Mouse (Mus musculus) forebrain, postnatal 0 days (tissue): ENCODE measurements around the gene Focad. TPM values are rescaled to one million over a fixed set of nuclear protein-coding genes. Genes with fewer than 3 reads are reported as not detected.

ENCODE experiments used
- ATAC-seq: fragments of 200-750 bp; cut with Nextera tagmentation; 2 replicates; pipeline ENCODE4 v1.8.0; 2017; ENCODE audit warnings: mild to moderate bottlenecking, moderate library complexity
- DNase-seq: peaks from one replicate; pipeline ENCODE4 v3.0.0-alpha.2; 2015
- H3K27ac ChIP-seq: fragments of 300-500 bp; sonication (generic); 2 replicates; pipeline ENCODE4 v1.5.1; 2014; ENCODE audit warnings: low read depth, mild to moderate bottlenecking, antibody characterized with exemption, low read length, moderate library complexity, mixed read lengths
- H3K27me3 ChIP-seq: fragments of 300-500 bp; sonication (generic); 2 replicates; pipeline ENCODE4 v1.6.1; 2014; ENCODE audit warnings: mild to moderate bottlenecking, low read length, mixed read lengths; ENCODE audit not compliant: insufficient read depth
- H3K36me3 ChIP-seq: fragments of 300-500 bp; sonication (generic); 2 replicates; pipeline ENCODE4 v1.6.1; 2014; ENCODE audit warnings: mild to moderate bottlenecking, moderate library complexity; ENCODE audit not compliant: insufficient read depth
- H3K4me1 ChIP-seq: fragments of 300-500 bp; sonication (generic); 2 replicates; pipeline ENCODE4 v1.6.1; 2014; ENCODE audit warnings: antibody characterized with exemption; ENCODE audit not compliant: insufficient read depth
- H3K4me2 ChIP-seq: fragments of 300-500 bp; sonication (generic); 2 replicates; pipeline ENCODE4 v1.6.1; 2014; ENCODE audit warnings: low read depth, mild to moderate bottlenecking, moderate library complexity
- H3K4me3 ChIP-seq: fragments of 300-500 bp; sonication (generic); 2 replicates; pipeline ENCODE4 v1.5.1; 2014; ENCODE audit warnings: low read depth, low read length, mixed read lengths
- H3K9ac ChIP-seq: fragments of 300-500 bp; sonication (generic); 2 replicates; pipeline ENCODE4 v1.6.1; 2014; ENCODE audit warnings: mild to moderate bottlenecking
- H3K9me3 ChIP-seq: fragments of 300-500 bp; sonication (generic); 2 replicates; pipeline ENCODE4 v1.6.1; 2016; ENCODE audit warnings: low read length
- CTCF ChIP-seq: sonication (generic); IDR thresholded peaks from 2 replicates; pipeline ENCODE4 v1.5.1; 2016; ENCODE audit warnings: antibody characterized with exemption, control low read depth, low read depth
- WGBS: fragments of 180-500 bp; shearing (Covaris S2); extraction: QIAGEN DNeasy Blood & Tissue Kit; methylation state at CpG from one replicate; pipeline ENCODE4 v1.1.7; 2014; 5-methylcytosine and 5-hydroxymethylcytosine counted together
- polyA plus RNA-seq: library from polyadenylated mRNA; unstranded; fragments of >200 nt; fragmentation: Nextera tagmentation; extraction: Ambion mirVana; gene quantifications from 2 replicates; pipeline ENCODE4 v1.2.1, GENCODE M21; 2015
- total RNA-seq: library from RNA; depleted of rRNA; stranded (reverse); fragments of >200 nt; gene quantifications from 2 replicates; pipeline ENCODE4 v1.2.3, GENCODE M21; 2014

Gene Focad
- total and polyA plus RNA-seq, 2 experiments from 2014 or later: 8.9 to 37.6 TPM

DNA sequence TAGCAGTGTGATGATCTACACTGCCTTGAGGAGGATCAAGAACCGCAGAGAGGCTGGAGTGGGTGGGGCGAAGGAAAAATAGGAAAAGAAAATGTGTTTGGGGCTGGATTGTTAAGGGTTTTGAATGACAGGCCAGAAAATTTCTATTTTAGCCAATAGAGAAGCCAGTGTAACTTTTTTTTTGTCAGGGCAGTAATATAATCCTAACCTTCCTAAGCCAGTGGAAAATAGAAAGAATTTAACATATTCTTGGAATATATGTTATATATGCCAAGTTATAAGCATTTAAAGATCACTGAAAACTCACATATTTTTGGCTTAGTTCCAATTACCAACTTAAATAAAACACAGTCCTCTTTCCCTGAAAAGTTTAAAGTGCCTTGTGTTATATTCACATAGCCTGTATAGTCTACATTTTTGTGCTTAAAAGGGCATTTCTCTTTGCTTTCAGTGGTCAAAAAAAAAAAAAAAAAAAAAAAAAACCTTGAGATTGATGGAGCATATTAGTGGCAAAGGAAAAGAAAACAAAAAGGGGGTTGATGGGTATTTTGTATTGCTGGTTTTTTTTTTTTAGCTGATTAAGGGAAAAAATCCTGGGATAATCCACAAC lies 333.3 kb downstream of the Focad start:
- Histone ChIP-seq H3K4me2 (no peak overlapping the region), H3K27ac (no peak overlapping the region), H3K9me3 (no peaks in the 10 kb centered on the region), H3K4me1 (no peaks in the 10 kb centered on the region), H3K4me3 (no peak overlapping the region), H3K36me3 (no peaks in the 10 kb centered on the region), H3K27me3 (no peaks in the 10 kb centered on the region), H3K9ac (no peak overlapping the region)
- ATAC-seq (no peak), DNase-seq (no peak)
- 88% methylated on average over 2 of the region's 2 CpGs for WGBS
- no peak for TF ChIP-seq CTCF

- Histone ChIP-seq H3K9ac (no peak overlapping the region), H3K4me1 (no peaks in the 10 kb centered on the region), H3K9me3 (no peaks in the 10 kb centered on the region), H3K36me3 (no peaks in the 10 kb centered on the region), H3K27ac (no peak overlapping the region), H3K27me3 (no peaks in the 10 kb centered on the region), H3K4me3 (no peak overlapping the region), H3K4me2 (no peak overlapping the region)
- 85% methylated on average over 8 of the region's 8 CpGs for WGBS
- no peak for DNase-seq
- no peak for ATAC-seq
- no peak for TF ChIP-seq CTCF
Measured at GRCm38 (mm10) chr4:88432412-88433024, 338.1 kb downstream of the Focad start.

DNA sequence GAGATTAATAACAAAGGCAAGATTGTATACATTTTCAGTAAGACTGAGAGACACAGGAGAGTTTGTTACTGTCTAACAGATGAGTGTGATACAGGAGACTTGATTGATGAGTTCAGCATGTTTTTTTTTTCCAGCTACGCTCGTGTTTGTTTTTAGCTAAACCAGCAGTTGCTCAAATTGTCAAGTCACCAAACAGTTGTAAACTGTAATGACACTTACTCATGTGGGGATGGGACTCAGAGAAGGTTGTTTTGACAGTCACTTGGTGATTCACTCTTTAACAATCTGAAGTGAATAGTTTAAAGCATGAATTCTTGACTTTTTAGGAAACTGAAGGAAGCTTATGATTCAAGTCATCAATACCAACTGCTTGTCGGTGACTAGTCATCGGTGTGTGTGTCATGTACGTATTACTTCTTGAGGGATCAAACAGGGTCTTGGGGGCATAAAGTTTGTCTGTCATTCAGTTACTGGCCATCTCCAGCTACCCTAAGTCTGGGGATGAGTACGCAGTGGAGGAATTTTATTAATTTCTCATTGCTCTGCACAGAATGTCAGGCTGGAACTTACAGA lies 342.2 kb downstream of the Focad start:
- peak; percentile 19; the same call in 1 of the 2 replicates for ATAC-seq

DNA sequence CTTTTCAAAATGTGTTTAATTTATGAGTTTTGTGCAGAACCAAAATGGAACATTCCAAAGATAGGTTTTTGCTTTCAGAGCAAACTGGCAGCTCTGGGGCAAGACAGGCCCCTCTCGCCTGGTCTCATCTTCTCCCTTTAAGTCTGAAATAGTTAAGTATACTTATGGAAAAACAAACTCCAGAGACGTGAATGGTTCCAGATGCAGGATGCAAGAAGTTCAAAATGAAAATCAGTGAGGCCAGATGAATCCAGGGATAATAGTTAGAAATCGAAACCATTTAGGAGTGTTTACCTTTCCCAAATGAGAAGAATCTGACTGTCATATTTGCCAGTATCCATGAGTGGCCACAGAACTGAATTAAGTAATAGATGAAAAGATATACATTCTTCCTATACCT lies 342.7 kb downstream of the Focad start:
- Histone ChIP-seq H3K36me3 (no peaks in the 10 kb centered on the region), H3K4me3 (no peak overlapping the region), H3K4me1 (no peaks in the 10 kb centered on the region; the same call in 1 of the 2 replicates), H3K9ac (no peak overlapping the region), H3K27me3 (no peaks in the 10 kb centered on the region), H3K27ac (no peak overlapping the region), H3K4me2 (no peak overlapping the region), H3K9me3 (no peaks in the 10 kb centered on the region)
- DNase-seq: no peak
- WGBS: 88% methylated on average over 3 of the region's 3 CpGs
- TF ChIP-seq CTCF: no peak
- ATAC-seq: no peak

More for the DNA sequence above, 342.2 kb downstream of the Focad start:
- TF ChIP-seq CTCF: no peak
- Histone ChIP-seq H3K27ac (no peak overlapping the region), H3K36me3 (no peaks in the 10 kb centered on the region), H3K4me3 (no peak overlapping the region), H3K9me3 (no peaks in the 10 kb centered on the region), H3K9ac (no peak overlapping the region), H3K4me1 (no peaks in the 10 kb centered on the region; the same call in 1 of the 2 replicates), H3K4me2 (no peak overlapping the region), H3K27me3 (no peaks in the 10 kb centered on the region)
- WGBS: 89% methylated on average over 6 of the region's 6 CpGs
- DNase-seq: no peak

- Histone ChIP-seq H3K27me3 (no peaks in the 10 kb centered on the region), H3K36me3 (no peaks in the 10 kb centered on the region), H3K9me3 (no peaks in the 10 kb centered on the region), H3K4me3 (no peak overlapping the region), H3K4me1 (no peaks in the 10 kb centered on the region; the same call in 1 of the 2 replicates), H3K9ac (no peak overlapping the region), H3K4me2 (no peak overlapping the region), H3K27ac (no peak overlapping the region)
- no peak for TF ChIP-seq CTCF
- DNase-seq (no peak), ATAC-seq (no peak)
- WGBS: 40% methylated on average over 2 of the region's 2 CpGs
Measured at GRCm38 (mm10) chr4:88437917-88438316, 343.5 kb downstream of the Focad start.

- WGBS: 6% methylated on average over 14 of the region's 14 CpGs
- Histone ChIP-seq H3K27ac (no peak within 1 kb of the TSS), H3K4me2 (peak within 1 kb of the TSS; percentile 73)
Measured at GRCm38 (mm10) chr4:88438326-88438989, 344.0 kb downstream of the Focad start, which contains the start of gene Hacd4. TSS of gene Hacd4 (minus strand) at chr4:88438928.

DNA sequence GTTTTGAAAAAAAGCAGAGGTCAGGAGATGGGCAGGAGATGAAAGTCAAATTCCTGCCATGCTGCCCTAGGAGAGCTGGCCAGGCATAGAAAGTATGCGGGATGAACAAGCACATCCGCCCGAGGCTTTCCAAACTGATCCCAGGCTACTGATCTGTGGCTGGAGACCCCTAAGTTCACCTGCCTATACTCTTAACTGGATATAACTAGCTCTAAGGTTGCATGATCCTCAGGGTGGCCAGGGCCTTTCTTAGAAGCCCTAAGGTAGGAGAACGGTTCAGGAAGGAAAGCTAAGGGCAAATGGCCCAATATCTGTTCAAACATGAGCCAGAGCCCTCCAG lies 344.5 kb downstream of the Focad start:
- Histone ChIP-seq H3K36me3 (no peaks in the 10 kb centered on the region), H3K4me2 (peak overlapping the region; percentile 73), H3K4me1 (no peaks in the 10 kb centered on the region; the same call in 1 of the 2 replicates), H3K4me3 (peak overlapping the region; percentile 38; the same call in 1 of the 2 replicates), H3K9ac (no peak overlapping the region), H3K27me3 (no peaks in the 10 kb centered on the region), H3K27ac (no peak overlapping the region), H3K9me3 (no peaks in the 10 kb centered on the region)
- WGBS: 30% methylated on average over 4 of the region's 4 CpGs
- peak; percentile 25; the same call in 1 of the 2 replicates for ATAC-seq
- no peak for TF ChIP-seq CTCF
- no peak for DNase-seq

More at GRCm38 (mm10) chr4:88438326-88438989, 344.0 kb downstream of the Focad start, which contains the start of gene Hacd4:
- H3K4me3 ChIP-seq: peak within 1 kb of the TSS; percentile 38
- H3K9ac ChIP-seq: peak within 1 kb of the TSS; percentile 49
- no peak for TF ChIP-seq CTCF
- H3K9me3 ChIP-seq: no peaks in the 10 kb centered on the region
- no peaks in the 10 kb centered on the region; the same call in 1 of the 2 replicates for H3K4me1 ChIP-seq
- no peaks in the 10 kb centered on the region for H3K27me3 ChIP-seq
- ATAC-seq (peak; percentile 82), DNase-seq (peak; percentile 32)
- H3K36me3 ChIP-seq: no peaks in the 10 kb centered on the region
